In the genomic region with DNA sequence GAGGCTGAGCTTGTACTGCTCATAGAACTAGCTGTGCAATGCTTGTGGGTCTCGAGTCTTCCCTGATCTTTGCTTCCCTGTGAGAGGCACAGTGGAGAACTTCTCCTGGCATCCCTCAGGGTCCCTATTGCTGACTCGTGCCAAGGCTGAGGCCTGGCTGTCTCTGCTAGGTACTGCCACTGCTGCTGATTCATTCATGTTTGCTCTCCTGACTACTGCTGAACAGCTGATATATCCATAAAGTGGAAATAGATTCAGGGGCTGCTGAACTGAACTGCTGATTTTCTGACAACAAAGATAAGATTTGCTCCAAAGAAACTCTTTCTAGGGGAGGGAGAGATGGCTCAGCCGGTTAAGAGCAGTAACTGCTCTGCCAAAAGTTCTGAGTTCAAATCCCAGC, we compare ENCODE assay signal across 19 mouse cellular contexts.
A peak's percentile ranks its signal among the peaks of the same experiment; 100 is the strongest.
DNase-seq lines count a peak whose midpoint lies in the region; ATAC-seq and TF ChIP-seq lines count a peak whose summit lies in the region.
"Had no signal": no experiment of that assay in that cellular context is flagged by ENCODE, and none has a peak within 500 bp of the region (broad histone marks: within the 10 kb centered on the region; RNA-seq: fewer than 3 reads in every experiment).

No protein-coding gene starts in this region.

- H3K36me3 ChIP-seq in MEL (ENCODE audit: control insufficient read depth in 1 of 2, insufficient read depth in 2 of 2, low read length in 2 of 2) = peaks cover 0 to 12% of the 10 kb centered on the region in 2 experiments; a peak in 2 of 4 replicates
- H3K36me3 ChIP-seq in liver, embryonic 13.5 days = no peaks in the 10 kb centered on the region
- no peaks in the 10 kb centered on the region for H3K36me3 ChIP-seq in liver, postnatal 0 days (replicated peaks; ENCODE audit: insufficient read depth, low read length)
- H3K36me3 ChIP-seq: embryonic facial prominence, embryonic 15.5 days; forebrain, embryonic 12.5 days; heart, embryonic 13.5 days; hindbrain, embryonic 15.5 days had no signal

- no peak overlapping the region for H3K4me3 ChIP-seq in MEL (ENCODE audit: control insufficient read depth in 1 of 2, insufficient read depth in 1 of 2, low read depth in 2 of 2, low read length in 2 of 2)
- H3K4me3 ChIP-seq in liver, embryonic 13.5 days (replicated peaks) = no peak overlapping the region
- H3K4me3 ChIP-seq in liver, postnatal 0 days (ENCODE audit: low read depth, low read length) = no peak overlapping the region
- H3K4me3 ChIP-seq: embryonic facial prominence, embryonic 15.5 days; forebrain, embryonic 12.5 days; heart, adult 2 months; heart, embryonic 13.5 days; hindbrain, embryonic 15.5 days had no signal

- peak; percentile 88 for ATAC-seq in liver, embryonic 13.5 days (ENCODE audit: low read depth)
- ATAC-seq in liver, postnatal 0 days = 0 out of 2 replicates have a peak, but pooled peaks have one; percentile 43
- ATAC-seq: forebrain, embryonic 16.5 days had no signal

- H3K4me2 ChIP-seq in liver, embryonic 13.5 days = no peak overlapping the region
- no peak overlapping the region for H3K4me2 ChIP-seq in liver, postnatal 0 days (ENCODE audit: low read depth, low read length)
- H3K4me2 ChIP-seq: embryonic facial prominence, embryonic 15.5 days; forebrain, embryonic 12.5 days; heart, embryonic 13.5 days; hindbrain, embryonic 15.5 days had no signal

- 55% methylated on average over 3 of the region's 3 CpGs for WGBS in liver, embryonic 13.5 days (ENCODE audit: insufficient replicate concordance)
- WGBS in liver, postnatal 0 days (ENCODE audit: insufficient replicate concordance) = 74% methylated on average over 3 of the region's 3 CpGs

- no peak for TF ChIP-seq POLR2A in MEL (IDR thresholded peaks at IDR 0.05; ENCODE audit: control insufficient read depth in 1 of 2, insufficient read depth in 1 of 2, low read depth in 1 of 2, low read length in 2 of 2, poor library complexity in 1 of 2)

- peak; percentile 4 for DNase-seq in adrenal gland, postnatal 14 days
- DNase-seq in adrenal gland, postnatal 4 days (ENCODE audit: low spot score in 2 of 2) = no peak
- DNase-seq in MEL (ENCODE audit: low read depth, low spot score) = peak; percentile 41
- no peak for DNase-seq in liver, embryonic 13.5 days
- DNase-seq in liver, postnatal 0 days = no peak
- DNase-seq in thymus, postnatal 4 days = no peak
- DNase-seq in spleen, postnatal 10 days (ENCODE audit: low spot score in 2 of 2) = no peak
- DNase-seq: adrenal gland, postnatal 10 days; B cell, adult 2 months; cerebellum, adult 2 months; cerebellum, postnatal 10 days; gastrocnemius, postnatal 14 days; heart, adult 2 months; heart, postnatal 36 days had no signal

- no peak overlapping the region for H3K9ac ChIP-seq in MEL (ENCODE audit: control insufficient read depth, low read depth, low read length, poor library complexity, severe bottlenecking)
- no peak overlapping the region for H3K9ac ChIP-seq in liver, embryonic 13.5 days
- no peak overlapping the region for H3K9ac ChIP-seq in liver, postnatal 0 days (replicated peaks)
- H3K9ac ChIP-seq: embryonic facial prominence, embryonic 15.5 days; forebrain, embryonic 12.5 days; heart, embryonic 13.5 days; hindbrain, embryonic 15.5 days had no signal

- 0 out of 4 replicates have a peak, but pooled peaks cover 0 to 6% of the 10 kb centered on the region in 2 experiments for H3K4me1 ChIP-seq in MEL (ENCODE audit: control insufficient read depth in 1 of 2, insufficient read depth in 2 of 2, low read length in 2 of 2)
- H3K4me1 ChIP-seq in liver, embryonic 13.5 days (replicated peaks) = peaks cover 63% of the 10 kb centered on the region
- H3K4me1 ChIP-seq in liver, postnatal 0 days (ENCODE audit: insufficient read depth) = peaks cover 14% of the 10 kb centered on the region
- H3K4me1 ChIP-seq: embryonic facial prominence, embryonic 15.5 days; hindbrain, embryonic 15.5 days had no signal

- no peaks in the 10 kb centered on the region for H3K27me3 ChIP-seq in MEL (ENCODE audit: control insufficient read depth in 1 of 2, insufficient read depth in 2 of 2, low read length in 2 of 2)
- H3K27me3 ChIP-seq in liver, embryonic 13.5 days = no peaks in the 10 kb centered on the region
- H3K27me3 ChIP-seq in liver, postnatal 0 days (ENCODE audit: insufficient read depth, low read length) = no peaks in the 10 kb centered on the region
- H3K27me3 ChIP-seq: embryonic facial prominence, embryonic 15.5 days; forebrain, embryonic 12.5 days; heart, embryonic 13.5 days; hindbrain, embryonic 15.5 days had no signal

- H3K27ac ChIP-seq in MEL (ENCODE audit: control insufficient read depth, low read depth, low read length) = no peak overlapping the region
- H3K27ac ChIP-seq in liver, embryonic 13.5 days = peak overlapping the region; percentile 83
- no peak overlapping the region for H3K27ac ChIP-seq in liver, postnatal 0 days (ENCODE audit: low read depth)
- H3K27ac ChIP-seq: embryonic facial prominence, embryonic 15.5 days; forebrain, embryonic 12.5 days; heart, adult 2 months; heart, embryonic 13.5 days; hindbrain, embryonic 15.5 days had no signal

- TF ChIP-seq CTCF in MEL (IDR thresholded peaks at IDR 0.05 in 2 of 3, conservative IDR thresholded peaks at IDR 0.05 in 1 of 3; ENCODE audit: control insufficient read depth in 1 of 3, insufficient read depth in 1 of 3, low read depth in 2 of 3, low read length in 3 of 3, poor library complexity in 1 of 3, severe bottlenecking in 1 of 3) = no peak
- TF ChIP-seq CTCF in liver, postnatal 0 days (IDR thresholded peaks at IDR 0.05; ENCODE audit: low read depth) = no peak

- H3K79me2 ChIP-seq in MEL (ENCODE audit: control insufficient read depth, insufficient read depth, low read length, poor library complexity) = no peaks in the 10 kb centered on the region; the same call in 1 of the 2 replicates

- H3K9me3 ChIP-seq in MEL (replicated peaks; ENCODE audit: insufficient read depth, low read length) = no peaks in the 10 kb centered on the region
- no peaks in the 10 kb centered on the region for H3K9me3 ChIP-seq in liver, embryonic 13.5 days (replicated peaks)
- no peaks in the 10 kb centered on the region for H3K9me3 ChIP-seq in liver, postnatal 0 days (ENCODE audit: low read length)
- H3K9me3 ChIP-seq: embryonic facial prominence, embryonic 15.5 days; forebrain, embryonic 12.5 days; heart, embryonic 13.5 days; hindbrain, embryonic 15.5 days had no signal

- TF ChIP-seq RAD21 in MEL (IDR thresholded peaks at IDR 0.05; ENCODE audit: low read depth, low read length) = no peak

- no peak for TF ChIP-seq EP300 in MEL (IDR thresholded peaks at IDR 0.05; ENCODE audit: low read depth in 1 of 2, low read length in 2 of 2)
- TF ChIP-seq EP300 in liver, postnatal 0 days (IDR thresholded peaks at IDR 0.05; ENCODE audit: low read depth) = no peak

TF ChIP-seq in MEL, 35 proteins besides CTCF, POLR2A, EP300 and RAD21:
- TF ChIP-seq ETS1 (IDR thresholded peaks at IDR 0.05; ENCODE audit: low read depth, low read length) (peak; percentile 80), CHD2 (IDR thresholded peaks at IDR 0.05; ENCODE audit: low read length) (no peak)

Comparison
In these comparisons a context has a peak if more than half of its experiments do, and no peak if none do; other contexts are left out.
1. DNase-seq: peak in adrenal gland, postnatal 14 days (single experiment) and MEL (single experiment); none in adrenal gland, postnatal 4 days (0 of 2), liver, embryonic 13.5 days (single experiment), liver, postnatal 0 days (single experiment), thymus, postnatal 4 days (single experiment) and spleen, postnatal 10 days (0 of 2).